Mouse (Mus musculus): Measurements from ENCODE around the gene Ccdc105.

Ccdc105 gene

DNA sequence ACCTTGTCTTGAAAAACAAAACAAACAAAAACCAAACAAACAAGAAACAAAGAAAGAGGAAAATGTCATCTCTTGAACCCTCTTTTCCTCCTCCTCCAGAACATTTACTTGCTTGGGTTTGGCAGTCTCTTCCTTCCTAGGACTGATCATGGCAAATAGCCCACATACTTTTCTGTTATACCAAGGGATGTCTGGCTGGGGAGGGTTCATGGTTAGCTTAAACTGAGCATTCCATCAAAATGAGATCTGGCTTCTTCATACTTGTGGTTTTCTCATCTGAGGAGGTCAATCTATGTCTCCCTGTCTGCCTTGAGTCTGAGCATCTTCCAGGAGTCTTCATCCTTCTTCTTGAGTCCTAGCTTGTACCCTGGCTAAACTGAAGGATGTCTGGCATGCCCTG, 36.6 kb downstream of the Ccdc105 start:
- DNase-seq (ENCODE audit: inconsistent age in 2 of 2, low spot score in 1 of 2): no peak

DNA sequence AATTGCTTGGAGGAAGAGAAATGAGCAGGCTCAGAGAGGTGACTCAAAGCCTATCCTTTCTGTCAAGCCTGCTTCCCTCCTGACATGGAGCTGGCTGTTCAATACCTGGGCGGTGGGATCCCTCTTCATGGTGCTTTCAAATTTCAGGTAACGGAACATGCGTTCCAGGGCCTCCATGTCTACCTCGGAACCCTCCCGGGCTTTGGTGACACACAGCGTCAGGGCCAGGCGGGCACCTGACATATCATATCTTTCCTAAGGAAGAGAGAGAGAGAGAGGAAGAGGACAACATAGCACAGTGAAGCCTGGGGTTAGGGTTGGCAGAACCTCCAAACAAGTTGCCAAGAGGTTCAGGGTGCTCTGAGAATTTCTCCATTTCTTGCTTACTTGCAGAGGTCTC, 37.7 kb downstream of the Ccdc105 start:
- DNase-seq (ENCODE audit: inconsistent age in 2 of 2, low spot score in 1 of 2): no peak

- no peak for DNase-seq (ENCODE audit: inconsistent age in 2 of 2, low spot score in 1 of 2)
These were observed 38.7 kb downstream of the Ccdc105 start for GRCm38 (mm10) chr10:78714129-78714528.

DNA sequence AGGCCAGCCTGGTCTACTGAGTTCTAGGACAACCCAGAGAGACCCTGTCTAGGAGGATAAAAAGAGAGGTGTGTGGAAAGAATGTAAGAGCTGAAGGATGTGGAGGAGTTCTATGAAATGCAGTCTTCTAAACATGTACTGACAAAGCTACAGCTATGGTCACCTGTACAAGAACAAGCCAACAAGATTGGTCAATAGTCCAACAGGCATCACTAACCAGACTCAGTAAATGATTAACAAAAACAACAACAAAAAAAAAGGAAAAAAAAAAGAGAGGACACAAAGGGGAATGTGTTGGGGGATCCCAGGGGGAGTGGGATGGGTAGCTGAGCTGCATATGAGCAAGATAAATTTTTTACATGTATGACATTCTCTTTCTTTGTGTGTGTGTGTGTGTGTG, 42.2 kb downstream of the Ccdc105 start:
- DNase-seq (ENCODE audit: inconsistent age in 2 of 2, low spot score in 1 of 2): no peak

GRCm38 (mm10) chr10:78700881-78701280, 52.0 kb downstream of the Ccdc105 start:
- no peak for DNase-seq (ENCODE audit: inconsistent age in 2 of 2, low spot score in 1 of 2)
